Mouse (Mus musculus) thymus, postnatal 0 days (tissue): Measurements from ENCODE around the gene Wnt16. TPM values are rescaled to one million over a fixed set of nuclear protein-coding genes. Genes with fewer than 3 reads are reported as not detected.

Source experiments
- DNase-seq: peaks from one replicate; pipeline ENCODE4 v3.0.0-alpha.2; 2015; ENCODE audit warnings: low spot score
- polyA plus RNA-seq: library from polyadenylated mRNA; unstranded; fragments of >200 nt; fragmentation: Nextera tagmentation; extraction: Ambion mirVana; gene quantifications from 2 replicates; pipeline ENCODE4 v1.2.1, GENCODE M21; 2015

The Wnt16 gene
- polyA plus RNA-seq, 1 experiment from 2014 or later: not detected

- peak; percentile 70 for DNase-seq
Measured at GRCm38 (mm10) chr6:22325364-22326072, 37.5 kb downstream of the Wnt16 start.

- DNase-seq: no peak
Measured at GRCm38 (mm10) chr6:22326289-22326688, 38.3 kb downstream of the Wnt16 start.

- no peak for DNase-seq
Measured at GRCm38 (mm10) chr6:22327091-22327490, 39.1 kb downstream of the Wnt16 start.

GRCm38 (mm10) chr6:22327931-22328330, 39.9 kb downstream of the Wnt16 start:
- DNase-seq: no peak

- DNase-seq: peak; percentile 35
Measured at GRCm38 (mm10) chr6:22330169-22330960, 42.3 kb downstream of the Wnt16 start.

GRCm38 (mm10) chr6:22332548-22332947, 44.5 kb downstream of the Wnt16 start:
- DNase-seq: no peak

- DNase-seq: no peak
Measured at GRCm38 (mm10) chr6:22339763-22340542, 51.9 kb downstream of the Wnt16 start.

GRCm38 (mm10) chr6:22340779-22341178, 52.8 kb downstream of the Wnt16 start:
- DNase-seq: no peak

- no peak for DNase-seq
Measured at GRCm38 (mm10) chr6:22343292-22343691, 55.3 kb downstream of the Wnt16 start.

- DNase-seq: no peak
Measured at GRCm38 (mm10) chr6:22343706-22344105, 55.7 kb downstream of the Wnt16 start.

GRCm38 (mm10) chr6:22344443-22344842, 56.4 kb downstream of the Wnt16 start:
- no peak for DNase-seq

- no peak for DNase-seq
Measured at GRCm38 (mm10) chr6:22347132-22347902, 59.3 kb downstream of the Wnt16 start.

Other genes starting within 250 kb of the Wnt16 start
- gene Fam3c, start 68.0 kb downstream of the Wnt16 start, polyA plus RNA-seq: 47.3 and 51.9 TPM in 2 replicates